Mouse (Mus musculus) lung, postnatal 25 days (tissue): Measurements from ENCODE around the gene Fbxo46.
A peak's percentile ranks its signal among the peaks of the same experiment; 100 is the strongest.

Experiments used
- DNase-seq: peaks from one replicate; pipeline ENCODE4 v3.0.0; 2022; ENCODE audit warnings: low spot score

Gene Fbxo46

GRCm38 (mm10) chr7:19169506-19169905, 49.8 kb downstream of the Fbxo46 start:
- DNase-seq, result no peak

- no peak for DNase-seq
Observed at GRCm38 (mm10) chr7:19170142-19170541, 50.5 kb downstream of the Fbxo46 start.

GRCm38 (mm10) chr7:19171831-19172230, 52.2 kb downstream of the Fbxo46 start:
- no peak for DNase-seq

GRCm38 (mm10) chr7:19172874-19173273, 53.2 kb downstream of the Fbxo46 start:
- DNase-seq, result peak; percentile 80

GRCm38 (mm10) chr7:19175708-19176515, 56.3 kb downstream of the Fbxo46 start, which contains the start of gene Eml2:
Gene Eml2, plus strand, starts transcription at chr7:19176421.
- no peak for DNase-seq

GRCm38 (mm10) chr7:19176516-19176947, 56.9 kb downstream of the Fbxo46 start:
- no peak for DNase-seq

GRCm38 (mm10) chr7:19177216-19177615, 57.6 kb downstream of the Fbxo46 start:
- no peak for DNase-seq

GRCm38 (mm10) chr7:19178035-19178434, 58.4 kb downstream of the Fbxo46 start:
- DNase-seq, result no peak

GRCm38 (mm10) chr7:19178443-19179092, 58.9 kb downstream of the Fbxo46 start:
- peak; percentile 74 for DNase-seq

- peak; percentile 73 for DNase-seq
Observed at GRCm38 (mm10) chr7:19179173-19179572, 59.5 kb downstream of the Fbxo46 start.

- no peak for DNase-seq
Observed at GRCm38 (mm10) chr7:19179936-19180335, 60.3 kb downstream of the Fbxo46 start.

- peak; percentile 36 for DNase-seq
Observed at GRCm38 (mm10) chr7:19180862-19181429, 61.3 kb downstream of the Fbxo46 start.

- no peak for DNase-seq
Observed at GRCm38 (mm10) chr7:19184250-19184649, 64.6 kb downstream of the Fbxo46 start.

- no peak for DNase-seq
Observed at GRCm38 (mm10) chr7:19184758-19185157, 65.1 kb downstream of the Fbxo46 start.
